In genomic region chr19:46348761-46349458, GRCm38 (mm10) we compare ENCODE assay signal across 8 mouse cellular contexts. TPM values are rescaled to one million over a fixed set of nuclear protein-coding genes. Genes with fewer than 3 reads are reported as not detected.
DNase-seq lines count a peak whose midpoint lies in the region; ATAC-seq and TF ChIP-seq lines count a peak whose summit lies in the region.

No protein-coding gene starts in this region.

- H3K27me3 ChIP-seq in C2C12 (ENCODE audit: control insufficient read depth, insufficient read depth, insufficient read length), result no peaks in the 10 kb centered on the region
- H3K27me3 ChIP-seq in embryonic facial prominence, embryonic 14.5 days (replicated peaks; ENCODE audit: control insufficient read depth, insufficient read depth, low read length), result no peaks in the 10 kb centered on the region
- peaks cover 7% of the 10 kb centered on the region; the same call in 1 of the 2 replicates for H3K27me3 ChIP-seq in limb, embryonic 13.5 days
- peaks cover 42% of the 10 kb centered on the region for H3K27me3 ChIP-seq in midbrain, embryonic 13.5 days
- no peaks in the 10 kb centered on the region for H3K27me3 ChIP-seq in small intestine, adult 2 months (ENCODE audit: control insufficient read depth, insufficient read depth, low read length)

- H3K27ac ChIP-seq in embryonic facial prominence, embryonic 14.5 days (replicated peaks; ENCODE audit: low read depth, low read length), result peak overlapping the region; percentile 84
- peak overlapping the region; percentile 66 for H3K27ac ChIP-seq in limb, embryonic 13.5 days
- peak overlapping the region; percentile 91 for H3K27ac ChIP-seq in midbrain, embryonic 13.5 days
- H3K27ac ChIP-seq in small intestine, adult 2 months (ENCODE audit: insufficient read depth, low read depth, low read length), result peak overlapping the region; percentile 65

- H3K9ac ChIP-seq in embryonic facial prominence, embryonic 14.5 days (ENCODE audit: low read depth, low read length), result peak overlapping the region; percentile 88
- H3K9ac ChIP-seq in limb, embryonic 13.5 days, result peak overlapping the region; percentile 80
- H3K9ac ChIP-seq in midbrain, embryonic 13.5 days (replicated peaks), result peak overlapping the region; percentile 77

- peak overlapping the region; percentile 92 for H3K4me2 ChIP-seq in embryonic facial prominence, embryonic 14.5 days (ENCODE audit: low read depth, low read length)
- H3K4me2 ChIP-seq in limb, embryonic 13.5 days (replicated peaks), result peak overlapping the region; percentile 78
- H3K4me2 ChIP-seq in midbrain, embryonic 13.5 days (replicated peaks), result peak overlapping the region; percentile 93

- no peaks in the 10 kb centered on the region for H3K9me3 ChIP-seq in embryonic facial prominence, embryonic 14.5 days (ENCODE audit: control insufficient read depth, low read length)
- H3K9me3 ChIP-seq in limb, embryonic 13.5 days, result no peaks in the 10 kb centered on the region
- no peaks in the 10 kb centered on the region for H3K9me3 ChIP-seq in midbrain, embryonic 13.5 days

- TF ChIP-seq CTCF in C2C12 (IDR thresholded peaks at IDR 0.05; ENCODE audit: control insufficient read depth, insufficient read depth, insufficient read length), result no peak
- no peak for TF ChIP-seq CTCF in small intestine, adult 2 months (IDR thresholded peaks at IDR 0.05; ENCODE audit: extremely low read depth, insufficient read length, insufficient replicate concordance, low read depth, low read length)

- H3K36me3 ChIP-seq in C2C12 (ENCODE audit: control insufficient read depth, insufficient read depth), result no peaks in the 10 kb centered on the region
- H3K36me3 ChIP-seq in embryonic facial prominence, embryonic 14.5 days (ENCODE audit: control insufficient read depth, insufficient read depth, low read length), result no peaks in the 10 kb centered on the region
- no peaks in the 10 kb centered on the region for H3K36me3 ChIP-seq in limb, embryonic 13.5 days
- H3K36me3 ChIP-seq in midbrain, embryonic 13.5 days, result no peaks in the 10 kb centered on the region
- no peaks in the 10 kb centered on the region for H3K36me3 ChIP-seq in small intestine, adult 2 months (ENCODE audit: control insufficient read depth, insufficient read depth, low read length)

- peak overlapping the region; percentile 88 for H3ac ChIP-seq in C2C12 (ENCODE audit: control insufficient read depth, insufficient read length, low read depth)

- no peaks in the 10 kb centered on the region for H3K79me3 ChIP-seq in C2C12 (ENCODE audit: low read depth)

- peak; percentile 91 for DNase-seq in adrenal gland, postnatal 14 days
- peak; percentile 89 for DNase-seq in embryonic facial prominence, embryonic 14.5 days (ENCODE audit: low spot score)
- DNase-seq in heart, adult 9 months (ENCODE audit: low spot score in 2 of 2), result peak; percentile 68 to 75
- DNase-seq in kidney, adult 8-10 months, result peak; percentile 44 to 49

- ATAC-seq in embryonic facial prominence, embryonic 14.5 days (ENCODE audit: low read depth), result peak; percentile 93
- ATAC-seq in limb, embryonic 13.5 days (ENCODE audit: low FRiP score, low read depth), result peak; percentile 87
- ATAC-seq in midbrain, embryonic 13.5 days, result peak; percentile 96

- 0 out of 2 replicates have a peak, but pooled peaks cover 9% of the 10 kb centered on the region for H3K4me1 ChIP-seq in embryonic facial prominence, embryonic 14.5 days (ENCODE audit: control insufficient read depth, insufficient read depth, low read length)
- H3K4me1 ChIP-seq in limb, embryonic 13.5 days, result peaks cover 15% of the 10 kb centered on the region
- peaks cover 21% of the 10 kb centered on the region for H3K4me1 ChIP-seq in midbrain, embryonic 13.5 days (replicated peaks)
- H3K4me1 ChIP-seq in small intestine, adult 2 months (ENCODE audit: control insufficient read depth, insufficient read depth, insufficient read length, low read length), result peaks cover 15% of the 10 kb centered on the region; the same call in 1 of the 2 replicates

- H3K4me3 ChIP-seq in C2C12 (ENCODE audit: insufficient read depth, poor library complexity, severe bottlenecking), result peak overlapping the region; percentile 39
- peak overlapping the region; percentile 74 for H3K4me3 ChIP-seq in embryonic facial prominence, embryonic 14.5 days (ENCODE audit: low read depth, low read length)
- peak overlapping the region; percentile 74 for H3K4me3 ChIP-seq in limb, embryonic 13.5 days
- peak overlapping the region; percentile 68 for H3K4me3 ChIP-seq in midbrain, embryonic 13.5 days (replicated peaks)
- H3K4me3 ChIP-seq in small intestine, adult 2 months (ENCODE audit: low read depth, low read length), result peak overlapping the region; percentile 74

- no peak for TF ChIP-seq POLR2A in small intestine, adult 2 months (IDR thresholded peaks at IDR 0.05; ENCODE audit: low read depth, low read length)

- WGBS in embryonic facial prominence, embryonic 14.5 days, result under 1% methylated on average over 69 of the region's 78 CpGs
- under 1% methylated on average over 78 of the region's 78 CpGs for WGBS in limb, embryonic 13.5 days
- under 1% methylated on average over 73 of the region's 78 CpGs for WGBS in midbrain, embryonic 13.5 days
- under 1% methylated on average over 78 of the region's 78 CpGs for WGBS in small intestine, adult 2 months

- H3K79me2 ChIP-seq in C2C12 (ENCODE audit: control insufficient read depth, insufficient read depth), result no peaks in the 10 kb centered on the region

TF ChIP-seq in C2C12, 6 proteins besides CTCF, POLR2A, EP300 and RAD21:
- TF ChIP-seq FOSL1 (IDR thresholded peaks at IDR 0.05; ENCODE audit: insufficient read depth, low read length, poor library complexity, severe bottlenecking), result no peak
- peak; percentile 87 for TF ChIP-seq MAX (IDR thresholded peaks at IDR 0.05)
- no peak for TF ChIP-seq MYOG (IDR thresholded peaks at IDR 0.05; ENCODE audit: control insufficient read depth, extremely low read depth, insufficient read length)

RNA-seq across cellular contexts. Expression of gene 2310034G01Rik, which starts 1.2 kb away (rescaled TPM):
- polyA plus RNA-seq in C2C12 (2012; fragmentation: generic; extraction: Trizol), result 0.92 TPM
- total RNA-seq in adrenal gland, postnatal 14 days (2021), result 0.38 and 0.74 TPM in 2 replicates
- 1.8 and 3.6 TPM in 2 replicates for polyA plus RNA-seq in embryonic facial prominence, embryonic 14.5 days (2014; fragmentation: Nextera tagmentation; extraction: Ambion mirVana)
- polyA plus RNA-seq in limb, embryonic 13.5 days (2015; fragmentation: Nextera tagmentation; extraction: Ambion mirVana), result 2.7 TPM in 2 replicates
- 1.7 TPM in 2 replicates for polyA plus RNA-seq in midbrain, embryonic 13.5 days (2015; fragmentation: Nextera tagmentation; extraction: Ambion mirVana)
- polyA plus RNA-seq in small intestine, adult 2 months (2012; rRNA removed), result 0.56 and 3.4 TPM in 2 replicates

RNA-seq across cellular contexts. Expression of gene Mfsd13a, which starts 8.0 kb away (rescaled TPM):
- polyA plus RNA-seq in C2C12 (2012; fragmentation: generic; extraction: Trizol), result 1.3 TPM
- total RNA-seq in adrenal gland, postnatal 14 days (2021), result 5.1 and 5.4 TPM in 2 replicates
- 3.7 and 4.6 TPM in 2 replicates for polyA plus RNA-seq in embryonic facial prominence, embryonic 14.5 days (2014; fragmentation: Nextera tagmentation; extraction: Ambion mirVana)
- polyA plus RNA-seq in limb, embryonic 13.5 days (2015; fragmentation: Nextera tagmentation; extraction: Ambion mirVana), result 3.5 and 4.8 TPM in 2 replicates
- polyA plus RNA-seq in midbrain, embryonic 13.5 days (2015; fragmentation: Nextera tagmentation; extraction: Ambion mirVana), result 7.8 and 9.2 TPM in 2 replicates
- polyA plus RNA-seq in small intestine, adult 2 months (2012; rRNA removed), result 29.4 and 36.0 TPM in 2 replicates

RNA-seq across cellular contexts. Expression of gene Cuedc2, which starts 10.4 kb away (rescaled TPM):
- polyA plus RNA-seq in C2C12 (2012; fragmentation: generic; extraction: Trizol), result 161 TPM
- total RNA-seq in adrenal gland, postnatal 14 days (2021), result 71.8 and 77.5 TPM in 2 replicates
- 174 and 184 TPM in 2 replicates for polyA plus RNA-seq in embryonic facial prominence, embryonic 14.5 days (2014; fragmentation: Nextera tagmentation; extraction: Ambion mirVana)
- 176 and 177 TPM in 2 replicates for polyA plus RNA-seq in limb, embryonic 13.5 days (2015; fragmentation: Nextera tagmentation; extraction: Ambion mirVana)
- polyA plus RNA-seq in midbrain, embryonic 13.5 days (2015; fragmentation: Nextera tagmentation; extraction: Ambion mirVana), result 290 TPM in 2 replicates
- polyA plus RNA-seq in small intestine, adult 2 months (2012; rRNA removed), result 23.5 and 26.9 TPM in 2 replicates

RNA-seq across cellular contexts. Expression of gene Fbxl15, which starts 20.9 kb away (rescaled TPM):
- polyA plus RNA-seq in C2C12 (2012; fragmentation: generic; extraction: Trizol), result 13.1 TPM
- total RNA-seq in adrenal gland, postnatal 14 days (2021), result 8.2 and 8.7 TPM in 2 replicates
- 13.8 and 14.7 TPM in 2 replicates for polyA plus RNA-seq in embryonic facial prominence, embryonic 14.5 days (2014; fragmentation: Nextera tagmentation; extraction: Ambion mirVana)
- polyA plus RNA-seq in limb, embryonic 13.5 days (2015; fragmentation: Nextera tagmentation; extraction: Ambion mirVana), result 14.7 and 15.5 TPM in 2 replicates
- 40.8 and 44.2 TPM in 2 replicates for polyA plus RNA-seq in midbrain, embryonic 13.5 days (2015; fragmentation: Nextera tagmentation; extraction: Ambion mirVana)
- polyA plus RNA-seq in small intestine, adult 2 months (2012; rRNA removed), result 37.4 and 60.4 TPM in 2 replicates

RNA-seq across cellular contexts. Expression of gene Psd, which starts 22.0 kb away (rescaled TPM):
- polyA plus RNA-seq in C2C12 (2012; fragmentation: generic; extraction: Trizol), result 11.8 TPM
- total RNA-seq in adrenal gland, postnatal 14 days (2021), result 6.0 and 9.3 TPM in 2 replicates
- polyA plus RNA-seq in embryonic facial prominence, embryonic 14.5 days (2014; fragmentation: Nextera tagmentation; extraction: Ambion mirVana), result 5.8 and 8.6 TPM in 2 replicates
- polyA plus RNA-seq in limb, embryonic 13.5 days (2015; fragmentation: Nextera tagmentation; extraction: Ambion mirVana), result 4.1 and 4.8 TPM in 2 replicates
- polyA plus RNA-seq in midbrain, embryonic 13.5 days (2015; fragmentation: Nextera tagmentation; extraction: Ambion mirVana), result 61.7 and 69.0 TPM in 2 replicates
- polyA plus RNA-seq in small intestine, adult 2 months (2012; rRNA removed), result 27.0 and 30.1 TPM in 2 replicates

Comparison
In these comparisons a context has a peak if more than half of its experiments do, and no peak if none do; other contexts are left out.
1. Peak in every context shown above with its lines: DNase-seq, ATAC-seq, H3K4me3 ChIP-seq and H3K27ac ChIP-seq.